Mouse (Mus musculus) hindbrain, embryonic 16.5 days (tissue): Measurements from ENCODE around the gene Il17re. TPM values are rescaled to one million over a fixed set of nuclear protein-coding genes. Genes with fewer than 3 reads are reported as not detected.
A peak's percentile ranks its signal among the peaks of the same experiment; 100 is the strongest.

ENCODE experiments used
- ATAC-seq: fragments of 200-750 bp; cut with Nextera tagmentation; 2 replicates; pipeline ENCODE4 v1.8.0; 2017; ENCODE audit warnings: moderate TSS enrichment, moderate library complexity
- H3K27ac ChIP-seq: fragments of 300-500 bp; sonication (generic); 2 replicates; pipeline ENCODE4 v1.5.1; 2014; ENCODE audit warnings: low read depth, mild to moderate bottlenecking, control low read depth, low read length, moderate library complexity
- H3K27me3 ChIP-seq: fragments of 300-500 bp; sonication (generic); replicated peaks from 2 replicates; pipeline ENCODE4 v1.6.1; 2014; ENCODE audit warnings: low read length; ENCODE audit not compliant: control insufficient read depth, insufficient read depth
- H3K36me3 ChIP-seq: fragments of 300-500 bp; sonication (generic); 2 replicates; pipeline ENCODE4 v1.6.1; 2014; ENCODE audit warnings: mild to moderate bottlenecking, low read length, moderate library complexity, mixed read lengths; ENCODE audit not compliant: control insufficient read depth, insufficient read depth
- H3K4me1 ChIP-seq: fragments of 300-500 bp; sonication (generic); 2 replicates; pipeline ENCODE4 v1.6.1; 2014; ENCODE audit warnings: low read depth, low read length; ENCODE audit not compliant: control insufficient read depth, insufficient read depth
- H3K4me2 ChIP-seq: fragments of 300-500 bp; sonication (generic); 2 replicates; pipeline ENCODE4 v1.6.1; 2014; ENCODE audit warnings: mild to moderate bottlenecking, low read length, control low read depth, moderate library complexity
- H3K4me3 ChIP-seq: fragments of 300-500 bp; sonication (generic); 2 replicates; pipeline ENCODE4 v1.5.1; 2014; ENCODE audit warnings: mild to moderate bottlenecking, low read length, control low read depth, moderate library complexity
- H3K9ac ChIP-seq: fragments of 300-500 bp; sonication (generic); 2 replicates; pipeline ENCODE4 v1.6.1; 2014; ENCODE audit warnings: low read depth, mild to moderate bottlenecking, control low read depth, low read length, moderate library complexity
- H3K9me3 ChIP-seq: fragments of 300-500 bp; sonication (generic); 2 replicates; pipeline ENCODE4 v1.6.1; 2014; ENCODE audit warnings: mild to moderate bottlenecking, low read length, moderate library complexity; ENCODE audit not compliant: control insufficient read depth
- WGBS: fragments of 180-500 bp; shearing (Covaris S2); extraction: QIAGEN DNeasy Blood & Tissue Kit; methylation state at CpG from one replicate; pipeline ENCODE4 v1.1.7; 2014; 5-methylcytosine and 5-hydroxymethylcytosine counted together
- polyA plus RNA-seq: library from polyadenylated mRNA; unstranded; fragments of >200 nt; fragmentation: Nextera tagmentation; extraction: Ambion mirVana; gene quantifications from 2 replicates; pipeline ENCODE4 v1.2.1, GENCODE M21; 2015

Il17re gene
- polyA plus RNA-seq, 1 experiment from 2014 or later: 0.26 TPM

- Histone ChIP-seq H3K4me2 (no peak overlapping the region), H3K27me3 (no peaks in the 10 kb centered on the region), H3K9me3 (no peaks in the 10 kb centered on the region), H3K9ac (0 out of 2 replicates have a peak overlapping the region, but pooled peaks have one; percentile 2), H3K4me3 (no peak overlapping the region), H3K27ac (no peak overlapping the region), H3K36me3 (no peaks in the 10 kb centered on the region), H3K4me1 (no peaks in the 10 kb centered on the region)
- no peak for ATAC-seq
- 72% methylated on average over 10 of the region's 10 CpGs for WGBS
Measured at GRCm38 (mm10) chr6:113458635-113459034, 351 bp downstream of the Il17re start.

GRCm38 (mm10) chr6:113464040-113464439, 5.8 kb downstream of the Il17re start:
- 66% methylated on average over 7 of the region's 7 CpGs for WGBS
- no peak for ATAC-seq
- H3K27ac ChIP-seq: no peak overlapping the region

GRCm38 (mm10) chr6:113465602-113466001, 7.3 kb downstream of the Il17re start:
- H3K27me3 ChIP-seq: peaks cover 5% of the 10 kb centered on the region; the same call in 1 of the 2 replicates
- 48% methylated on average over 5 of the region's 5 CpGs for WGBS
- no peak overlapping the region for H3K4me2 ChIP-seq
- no peaks in the 10 kb centered on the region for H3K36me3 ChIP-seq
- H3K4me1 ChIP-seq: peaks cover 9% of the 10 kb centered on the region; the same call in 1 of the 2 replicates
- no peaks in the 10 kb centered on the region for H3K9me3 ChIP-seq
- no peak overlapping the region for H3K27ac ChIP-seq
- no peak overlapping the region for H3K4me3 ChIP-seq
- peak; percentile 59 for ATAC-seq
- no peak overlapping the region for H3K9ac ChIP-seq

More at GRCm38 (mm10) chr6:113464040-113464439, 5.8 kb downstream of the Il17re start:
- Histone ChIP-seq H3K36me3 (no peaks in the 10 kb centered on the region), H3K4me2 (no peak overlapping the region), H3K4me1 (peaks cover 1% of the 10 kb centered on the region; the same call in 1 of the 2 replicates), H3K4me3 (no peak overlapping the region), H3K9me3 (no peaks in the 10 kb centered on the region), H3K27me3 (no peaks in the 10 kb centered on the region), H3K9ac (no peak overlapping the region)

- H3K9ac ChIP-seq: no peak overlapping the region; the same call in 1 of the 2 replicates
- peaks cover 16% of the 10 kb centered on the region for H3K27me3 ChIP-seq
- H3K4me3 ChIP-seq: no peak overlapping the region
- no peaks in the 10 kb centered on the region for H3K36me3 ChIP-seq
- no peak overlapping the region for H3K4me2 ChIP-seq
- H3K4me1 ChIP-seq: peaks cover 9% of the 10 kb centered on the region; the same call in 1 of the 2 replicates
- no peak for ATAC-seq
- H3K27ac ChIP-seq: no peak overlapping the region
- 57% methylated on average over 3 of the region's 3 CpGs for WGBS
- H3K9me3 ChIP-seq: no peaks in the 10 kb centered on the region
Measured at GRCm38 (mm10) chr6:113468512-113468911, 10.2 kb downstream of the Il17re start.

GRCm38 (mm10) chr6:113469021-113469420, 10.7 kb downstream of the Il17re start:
- H3K9me3 ChIP-seq: no peaks in the 10 kb centered on the region
- peak overlapping the region; percentile 45 for H3K9ac ChIP-seq
- peak overlapping the region; percentile 38 for H3K4me3 ChIP-seq
- peaks cover 9% of the 10 kb centered on the region; the same call in 1 of the 2 replicates for H3K4me1 ChIP-seq
- no peak overlapping the region for H3K27ac ChIP-seq
- H3K36me3 ChIP-seq: no peaks in the 10 kb centered on the region
- 10% methylated on average over 9 of the region's 9 CpGs for WGBS
- H3K4me2 ChIP-seq: peak overlapping the region; percentile 61
- ATAC-seq: peak; percentile 65
- H3K27me3 ChIP-seq: peaks cover 16% of the 10 kb centered on the region

- H3K36me3 ChIP-seq: no peaks in the 10 kb centered on the region
- peak overlapping the region; percentile 61 for H3K4me2 ChIP-seq
- H3K9ac ChIP-seq: peak overlapping the region; percentile 45
- peaks cover 16% of the 10 kb centered on the region for H3K27me3 ChIP-seq
- H3K4me3 ChIP-seq: peak overlapping the region; percentile 38
- H3K4me1 ChIP-seq: peaks cover 9% of the 10 kb centered on the region; the same call in 1 of the 2 replicates
- no peak overlapping the region for H3K27ac ChIP-seq
- ATAC-seq: peak; percentile 83
- no peaks in the 10 kb centered on the region for H3K9me3 ChIP-seq
- WGBS: 1% methylated on average over 31 of the region's 31 CpGs
Measured at GRCm38 (mm10) chr6:113469432-113469831, 11.1 kb downstream of the Il17re start.

- H3K27ac ChIP-seq: no peak within 1 kb of the TSS
- no peak within 1 kb of the TSS; the same call in 1 of the 2 replicates for H3K4me3 ChIP-seq
- 0 out of 2 replicates have a peak, but pooled peaks have one; percentile 17 for ATAC-seq
- peaks cover 9% of the 10 kb centered on the region; the same call in 1 of the 2 replicates for H3K4me1 ChIP-seq
- no peaks in the 10 kb centered on the region for H3K36me3 ChIP-seq
- peak within 1 kb of the TSS; percentile 45 for H3K9ac ChIP-seq
- H3K9me3 ChIP-seq: no peaks in the 10 kb centered on the region
- H3K4me2 ChIP-seq: peak within 1 kb of the TSS; percentile 28; the same call in 1 of the 2 replicates
- H3K27me3 ChIP-seq: peaks cover 16% of the 10 kb centered on the region
- 18% methylated on average over 12 of the region's 12 CpGs for WGBS
Measured at GRCm38 (mm10) chr6:113471297-113471936, 13.1 kb downstream of the Il17re start, which contains the start of gene Il17rc. TSS of gene Il17rc (plus strand) at chr6:113471427.

- Histone ChIP-seq H3K4me3 (no peak overlapping the region), H3K4me2 (no peak overlapping the region), H3K36me3 (no peaks in the 10 kb centered on the region), H3K9ac (no peak overlapping the region), H3K9me3 (no peaks in the 10 kb centered on the region), H3K4me1 (peaks cover 9% of the 10 kb centered on the region; the same call in 1 of the 2 replicates), H3K27me3 (peaks cover 16% of the 10 kb centered on the region), H3K27ac (no peak overlapping the region)
- 67% methylated on average over 10 of the region's 10 CpGs for WGBS
- ATAC-seq: no peak
Measured at GRCm38 (mm10) chr6:113472061-113472460, 13.8 kb downstream of the Il17re start.

- H3K4me1 ChIP-seq: peaks cover 9% of the 10 kb centered on the region; the same call in 1 of the 2 replicates
- no peak for ATAC-seq
Measured at GRCm38 (mm10) chr6:113473246-113473645, 15.0 kb downstream of the Il17re start.

More at GRCm38 (mm10) chr6:113473246-113473645, 15.0 kb downstream of the Il17re start:
- Histone ChIP-seq H3K9ac (no peak overlapping the region), H3K27me3 (peaks cover 16% of the 10 kb centered on the region), H3K27ac (no peak overlapping the region), H3K4me3 (no peak overlapping the region), H3K9me3 (no peaks in the 10 kb centered on the region), H3K36me3 (no peaks in the 10 kb centered on the region), H3K4me2 (no peak overlapping the region)
- 79% methylated on average over 2 of the region's 2 CpGs for WGBS
